Mouse (Mus musculus): ENCODE measurements around the gene Mia. TPM values are rescaled to one million over a fixed set of nuclear protein-coding genes. Genes with fewer than 3 reads are reported as not detected.

Gene Mia
- polyA plus RNA-seq (2012; ENCODE audit: insufficient read depth, insufficient read length, missing spikeins), result not detected in 2 replicates

DNA sequence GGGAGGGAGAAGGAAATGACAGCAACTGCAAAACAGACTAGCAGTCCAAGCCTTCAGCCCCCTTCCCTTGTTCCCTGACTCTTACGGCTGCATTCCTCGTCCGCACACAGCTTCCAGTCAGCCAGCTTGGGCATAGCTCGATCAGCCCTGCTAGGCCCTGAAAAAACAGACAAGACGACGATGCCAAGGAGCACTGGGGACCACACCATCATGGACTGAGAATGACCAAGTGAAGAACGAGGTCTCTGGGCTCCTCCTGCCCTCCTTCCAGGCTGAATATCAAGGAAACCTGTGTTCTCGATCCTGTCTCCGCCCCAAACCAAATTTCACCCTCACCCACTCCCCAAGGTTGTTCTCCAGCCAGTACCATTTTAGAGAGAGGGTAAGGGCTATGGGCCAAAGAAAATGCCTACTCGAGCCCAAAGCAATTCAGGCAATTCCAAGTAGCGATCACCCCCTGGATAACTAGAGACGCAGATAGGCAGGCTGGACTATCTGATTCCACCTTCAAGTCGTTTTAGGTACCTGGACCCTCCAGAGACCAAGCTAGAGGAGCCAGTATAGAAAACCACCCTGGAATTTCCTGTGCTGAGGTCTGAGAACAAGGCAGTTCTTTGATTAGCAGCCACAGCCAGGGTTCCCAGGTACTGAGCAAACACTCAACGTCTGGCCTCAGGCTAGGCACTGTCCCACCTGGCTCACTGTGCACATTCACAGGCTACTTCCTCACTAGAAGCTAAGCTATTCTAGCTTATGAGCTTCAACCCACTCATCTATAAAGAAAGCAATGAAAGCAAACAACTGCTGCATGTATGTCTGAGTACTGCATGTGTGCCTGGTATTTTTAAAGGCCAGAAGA, at the start of gene Mia, which contains the start of gene Gm21983:
Mia (minus strand) TSS at position 321 of the 859 bp plus-strand sequence.
Gm21983 (minus strand) TSS at position 250 of the 859 bp plus-strand sequence.
- Histone ChIP-seq H3K4me3 (ENCODE audit: insufficient read depth, low read length) (no peak within 1 kb of the TSS), H3K27ac (ENCODE audit: insufficient read depth, low read depth, low read length) (no peak within 1 kb of the TSS), H3K4me1 (ENCODE audit: control insufficient read depth, insufficient read depth, low read length) (peaks cover 9% of the 10 kb centered on the region)
- TF ChIP-seq CTCF (IDR thresholded peaks at IDR 0.05; ENCODE audit: low read depth, low read length), result no peak
- TF ChIP-seq POLR2A (IDR thresholded peaks at IDR 0.05; ENCODE audit: borderline replicate concordance, low read depth, low read length), result no peak

DNA sequence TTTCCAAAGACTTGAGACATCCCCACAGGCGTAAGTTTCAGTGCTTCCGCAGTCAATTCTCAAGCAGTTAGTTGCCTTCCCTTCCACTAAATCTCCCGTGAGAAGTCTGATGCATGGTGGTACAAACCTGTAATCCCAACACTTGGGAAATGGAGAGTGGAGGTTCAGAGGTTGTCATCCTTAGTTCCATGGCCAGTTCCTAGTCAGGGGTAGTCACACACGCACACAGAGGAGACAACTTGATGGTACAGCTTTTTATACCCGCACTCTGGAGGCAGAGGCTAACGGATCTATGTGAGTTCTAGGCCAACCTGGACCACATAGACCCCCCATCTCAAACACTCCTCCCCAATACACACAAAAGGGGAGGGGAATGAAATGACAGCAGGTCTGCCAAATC, 47.9 kb upstream of the Mia start:
- Histone ChIP-seq H3K27ac (ENCODE audit: insufficient read depth, low read depth, low read length) (peak overlapping the region; percentile 62), H3K4me1 (ENCODE audit: control insufficient read depth, insufficient read depth, low read length) (peaks cover 47% of the 10 kb centered on the region), H3K4me3 (ENCODE audit: insufficient read depth, low read length) (peak overlapping the region; percentile 94)
- TF ChIP-seq CTCF (IDR thresholded peaks at IDR 0.05; ENCODE audit: low read depth, low read length) (no peak), POLR2A (IDR thresholded peaks at IDR 0.05; ENCODE audit: borderline replicate concordance, low read depth, low read length) (no peak)

- H3K27ac ChIP-seq (ENCODE audit: insufficient read depth, low read depth, low read length), result peak within 1 kb of the TSS; percentile 62
- TF ChIP-seq POLR2A (IDR thresholded peaks at IDR 0.05; ENCODE audit: borderline replicate concordance, low read depth, low read length), result no peak
- TF ChIP-seq CTCF (IDR thresholded peaks at IDR 0.05; ENCODE audit: low read depth, low read length), result no peak
- H3K4me3 ChIP-seq (ENCODE audit: insufficient read depth, low read length), result peak within 1 kb of the TSS; percentile 94
- peaks cover 42% of the 10 kb centered on the region for H3K4me1 ChIP-seq (ENCODE audit: control insufficient read depth, insufficient read depth, low read length)
Measured at GRCm38 (mm10) chr7:27228281-27228821, 47.4 kb upstream of the Mia start, which contains the start of gene Itpkc. Gene Itpkc (minus strand): TSS chr7:27228661.

GRCm38 (mm10) chr7:27227676-27228075, 46.7 kb upstream of the Mia start:
- Histone ChIP-seq H3K27ac (ENCODE audit: insufficient read depth, low read depth, low read length) (peak overlapping the region; percentile 46; the same call in 1 of the 2 replicates), H3K4me3 (ENCODE audit: insufficient read depth, low read length) (peak overlapping the region; percentile 94), H3K4me1 (ENCODE audit: control insufficient read depth, insufficient read depth, low read length) (peaks cover 41% of the 10 kb centered on the region)
- TF ChIP-seq POLR2A (IDR thresholded peaks at IDR 0.05; ENCODE audit: borderline replicate concordance, low read depth, low read length) (no peak), CTCF (IDR thresholded peaks at IDR 0.05; ENCODE audit: low read depth, low read length) (no peak)

DNA sequence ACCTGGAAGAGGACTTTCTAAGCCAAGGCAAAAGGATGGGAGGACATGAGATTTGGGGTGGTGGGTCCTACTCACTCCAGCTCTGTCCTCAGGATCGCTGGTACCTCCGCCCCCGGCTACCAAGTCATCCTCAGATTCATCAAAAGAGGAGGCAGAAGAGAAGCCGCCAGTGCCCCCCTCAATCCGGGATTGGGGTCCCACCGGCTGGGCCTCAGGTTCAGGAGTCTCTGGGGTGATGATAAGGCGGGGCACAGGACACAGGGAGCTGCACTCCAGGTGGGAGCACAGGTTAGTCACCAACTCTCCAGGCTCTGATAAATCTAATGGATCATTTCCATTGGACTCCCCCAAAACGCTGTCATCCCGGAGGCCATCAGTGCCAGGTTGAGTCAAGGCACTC, 46.3 kb upstream of the Mia start:
- no peak for TF ChIP-seq CTCF (IDR thresholded peaks at IDR 0.05; ENCODE audit: low read depth, low read length)
- no peak for TF ChIP-seq POLR2A (IDR thresholded peaks at IDR 0.05; ENCODE audit: borderline replicate concordance, low read depth, low read length)
- H3K4me3 ChIP-seq (ENCODE audit: insufficient read depth, low read length), result peak overlapping the region; percentile 94
- peaks cover 39% of the 10 kb centered on the region for H3K4me1 ChIP-seq (ENCODE audit: control insufficient read depth, insufficient read depth, low read length)
- no peak overlapping the region for H3K27ac ChIP-seq (ENCODE audit: insufficient read depth, low read depth, low read length)

- peaks cover 34% of the 10 kb centered on the region for H3K4me1 ChIP-seq (ENCODE audit: control insufficient read depth, insufficient read depth, low read length)
- no peak overlapping the region for H3K27ac ChIP-seq (ENCODE audit: insufficient read depth, low read depth, low read length)
- TF ChIP-seq POLR2A (IDR thresholded peaks at IDR 0.05; ENCODE audit: borderline replicate concordance, low read depth, low read length) (no peak), CTCF (IDR thresholded peaks at IDR 0.05; ENCODE audit: low read depth, low read length) (no peak)
- H3K4me3 ChIP-seq (ENCODE audit: insufficient read depth, low read length), result no peak overlapping the region
Measured at GRCm38 (mm10) chr7:27224877-27225575, 44.1 kb upstream of the Mia start.

- H3K27ac ChIP-seq (ENCODE audit: insufficient read depth, low read depth, low read length), result no peak overlapping the region
- H3K4me1 ChIP-seq (ENCODE audit: control insufficient read depth, insufficient read depth, low read length), result peaks cover 35% of the 10 kb centered on the region
- no peak overlapping the region for H3K4me3 ChIP-seq (ENCODE audit: insufficient read depth, low read length)
- TF ChIP-seq POLR2A (IDR thresholded peaks at IDR 0.05; ENCODE audit: borderline replicate concordance, low read depth, low read length), result no peak
- TF ChIP-seq CTCF (IDR thresholded peaks at IDR 0.05; ENCODE audit: low read depth, low read length), result no peak
Measured at GRCm38 (mm10) chr7:27222538-27222937, 41.6 kb upstream of the Mia start.

DNA sequence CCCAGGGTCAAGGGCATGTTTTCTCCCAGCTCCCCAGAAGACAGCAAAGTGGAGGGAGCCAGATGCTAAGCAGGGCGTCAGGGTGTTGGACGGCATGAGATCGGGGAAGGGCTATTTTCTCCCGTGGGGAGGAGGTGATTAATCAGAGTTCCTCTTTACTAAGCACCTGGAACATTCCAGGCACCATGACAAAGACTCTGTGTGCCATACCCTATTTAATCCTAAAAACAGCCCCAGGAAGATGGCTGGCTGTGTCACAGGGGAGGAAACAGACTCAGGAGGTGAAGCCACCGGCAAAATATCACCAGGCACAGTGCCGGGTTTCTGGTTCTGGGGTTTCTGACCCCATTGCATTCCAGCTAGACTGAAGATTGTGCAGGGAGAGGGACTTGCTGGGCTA, 41.0 kb upstream of the Mia start:
- TF ChIP-seq CTCF (IDR thresholded peaks at IDR 0.05; ENCODE audit: low read depth, low read length) (no peak), POLR2A (IDR thresholded peaks at IDR 0.05; ENCODE audit: borderline replicate concordance, low read depth, low read length) (no peak)
- H3K4me3 ChIP-seq (ENCODE audit: insufficient read depth, low read length), result no peak overlapping the region
- H3K4me1 ChIP-seq (ENCODE audit: control insufficient read depth, insufficient read depth, low read length), result peaks cover 29% of the 10 kb centered on the region
- no peak overlapping the region for H3K27ac ChIP-seq (ENCODE audit: insufficient read depth, low read depth, low read length)

DNA sequence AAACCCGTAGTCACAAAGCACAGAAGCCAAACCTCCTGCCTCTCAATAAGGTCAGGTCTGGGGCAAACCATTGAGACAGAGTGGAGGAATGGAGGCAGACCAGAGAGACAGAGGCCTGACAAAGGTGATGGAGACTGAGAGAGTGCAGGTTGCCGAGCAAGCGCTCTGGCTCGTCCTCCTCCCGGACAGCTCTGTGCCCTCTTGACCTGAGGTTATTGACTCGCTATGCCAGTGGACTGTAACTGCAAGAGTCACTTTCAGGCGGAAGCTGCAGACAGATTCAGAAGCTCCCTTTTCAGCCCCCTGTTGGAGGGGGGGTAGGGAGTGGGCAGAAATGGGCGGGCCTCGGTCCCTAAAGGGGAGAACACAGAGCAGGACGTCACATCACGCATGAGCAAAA, 39.0 kb upstream of the Mia start:
- Histone ChIP-seq H3K27ac (ENCODE audit: insufficient read depth, low read depth, low read length) (no peak overlapping the region), H3K4me1 (ENCODE audit: control insufficient read depth, insufficient read depth, low read length) (peaks cover 13% of the 10 kb centered on the region), H3K4me3 (ENCODE audit: insufficient read depth, low read length) (no peak overlapping the region)
- TF ChIP-seq POLR2A (IDR thresholded peaks at IDR 0.05; ENCODE audit: borderline replicate concordance, low read depth, low read length) (no peak), CTCF (IDR thresholded peaks at IDR 0.05; ENCODE audit: low read depth, low read length) (no peak)
